Mouse (Mus musculus) 3T3-L1 (cell line): ENCODE measurements around the gene Plaa.

Experiments used
- DNase-seq: peaks from one replicate; pipeline ENCODE4 v3.0.0-alpha.2; 2015; ENCODE audit warnings: low read depth, low spot score

The Plaa gene

GRCm38 (mm10) chr4:94556265-94557054 lies 46.6 kb downstream of the Plaa start, which contains the start of the genes Gm10306 and Caap1:
Gm10306 (plus strand) TSS chr4:94556546.
Caap1 (minus strand) TSS chr4:94556796.
- peak; percentile 93 for DNase-seq

DNA sequence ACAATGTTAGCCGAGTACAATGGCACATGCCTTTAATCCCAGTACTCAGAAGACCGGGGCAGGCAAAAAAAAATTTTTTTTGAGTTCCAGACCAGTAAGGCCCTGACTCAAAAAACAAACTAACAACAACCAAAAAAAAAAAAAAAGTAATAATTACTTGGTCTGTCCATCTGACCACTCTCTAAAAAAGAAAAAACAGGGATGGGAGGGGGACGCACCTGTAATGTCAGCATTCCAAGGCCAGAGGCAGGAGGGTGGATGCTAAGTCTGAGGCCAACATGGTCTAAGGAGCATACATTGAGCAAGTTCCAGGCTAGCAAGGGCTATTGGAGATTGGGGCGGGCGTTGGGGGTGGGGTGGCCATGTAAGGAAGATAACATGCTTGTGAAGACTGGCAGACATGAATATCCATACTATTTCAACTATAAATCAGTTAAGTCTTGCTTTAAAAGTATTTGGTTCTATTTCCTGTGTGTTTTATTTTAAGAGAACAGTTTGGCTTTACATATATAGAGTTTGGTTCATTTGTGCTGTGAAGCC lies 48.0 kb downstream of the Plaa start:
- DNase-seq = no peak

DNA sequence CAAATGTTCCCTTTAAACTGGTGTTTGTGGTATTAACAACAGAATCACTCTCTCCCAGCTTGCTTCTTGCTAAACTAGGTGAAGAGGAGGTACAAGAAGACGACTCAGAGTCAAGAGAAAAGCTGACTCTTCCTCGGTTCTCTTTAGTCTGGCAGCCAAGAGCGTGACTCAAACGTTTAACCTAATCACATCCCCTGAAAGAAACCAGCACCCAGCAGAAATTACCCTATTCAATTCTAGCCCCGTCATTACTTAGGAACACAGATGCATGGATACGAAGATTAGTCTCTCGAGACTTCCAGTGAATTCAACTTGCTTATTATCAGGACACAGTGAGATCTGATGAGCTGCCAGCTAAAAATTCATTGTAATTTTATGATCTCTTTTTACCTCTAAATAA lies 58.7 kb downstream of the Plaa start:
- DNase-seq = no peak

DNA sequence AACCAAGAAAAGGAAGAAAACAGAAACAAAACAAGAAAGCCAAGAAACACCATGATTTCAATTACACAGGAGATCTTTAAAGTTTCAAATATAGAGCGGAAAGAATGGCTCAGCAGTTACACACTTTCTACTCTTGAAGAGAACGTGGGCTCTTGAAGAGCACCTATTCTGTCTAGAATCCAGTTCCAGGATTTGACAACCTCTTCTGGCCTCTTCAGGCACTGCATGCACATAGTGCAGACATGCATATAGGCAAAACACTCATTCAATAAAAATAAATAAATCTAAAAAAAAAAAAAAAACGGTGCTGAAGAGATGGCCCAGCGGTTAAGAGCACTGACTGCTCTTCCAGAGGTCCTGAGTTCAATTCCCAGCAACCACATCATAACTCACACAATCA lies 60.0 kb downstream of the Plaa start:
- peak; percentile 15 for DNase-seq

DNA sequence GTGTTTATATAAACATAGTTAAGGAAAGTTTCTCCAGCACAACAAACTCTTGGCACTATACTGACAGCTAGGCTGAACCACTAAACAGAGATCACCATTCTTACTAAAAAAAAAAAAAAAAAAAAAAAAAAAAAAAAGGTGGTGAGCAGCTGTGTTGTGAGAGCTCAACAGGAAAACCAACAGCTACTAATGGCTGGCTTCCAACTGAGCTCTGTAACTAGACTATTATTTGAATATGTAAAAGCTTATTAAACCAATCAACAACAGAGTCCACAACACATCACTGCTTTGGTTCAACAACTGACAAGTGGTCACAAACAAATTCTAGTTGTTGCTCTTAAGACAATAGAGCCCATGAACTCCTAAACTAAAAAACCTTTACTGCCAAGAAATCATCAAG lies 69.8 kb downstream of the Plaa start:
- no peak for DNase-seq

DNA sequence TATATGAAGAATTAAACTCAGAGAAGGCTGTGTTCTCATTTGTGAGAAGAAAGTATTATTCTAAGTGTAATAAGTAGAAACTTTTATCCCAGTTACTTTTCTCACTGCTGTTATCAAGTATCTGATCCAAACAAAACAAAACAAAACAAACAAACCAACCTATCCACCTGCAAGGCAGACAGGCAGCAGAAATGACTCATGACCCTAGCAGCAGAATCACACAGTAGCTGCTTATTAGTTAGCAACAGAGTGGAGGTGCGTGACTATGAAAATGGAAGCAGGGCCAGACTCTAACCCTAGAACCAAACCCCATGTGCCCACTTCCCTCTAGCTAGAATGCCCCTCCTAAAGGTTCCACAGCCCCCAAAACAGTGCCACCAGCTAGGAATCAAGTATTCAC lies 73.6 kb downstream of the Plaa start:
- DNase-seq = no peak

- peak; percentile 57 for DNase-seq
Observed at GRCm38 (mm10) chr4:94523321-94523720, 79.7 kb downstream of the Plaa start.

DNA sequence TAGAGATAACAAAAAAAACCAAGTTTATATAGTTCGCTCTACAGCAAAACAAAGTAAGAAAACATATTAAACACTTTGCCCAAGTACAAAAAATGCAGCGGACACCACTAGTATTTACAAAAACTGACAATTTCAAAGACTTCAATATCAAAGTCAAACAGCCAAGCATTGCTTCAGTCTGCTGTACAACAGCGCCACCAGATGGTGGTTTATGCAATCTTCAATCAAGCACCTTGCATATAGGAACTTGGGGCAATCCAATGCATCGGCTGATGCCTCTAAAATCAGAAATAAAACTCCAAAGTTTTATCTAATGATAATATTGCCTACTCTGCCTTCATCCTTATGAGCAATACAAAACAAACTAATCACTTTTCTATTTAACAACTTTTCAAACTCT lies 85.4 kb downstream of the Plaa start:
- peak; percentile 69 for DNase-seq
